Mouse (Mus musculus): ENCODE measurements at regions not wholly inside any gene's neighbourhood (a gene's known extent, or its start where the extent isn't known, plus 50 kb on each side); places are given as distances from the start of the nearest gene placed in this dataset.

GRCm38 (mm10) chr17:78108793-78109192, 91.3 kb upstream of the Crim1 start:
- H3K36me3 ChIP-seq = no peaks in the 10 kb centered on the region
- no peaks in the 10 kb centered on the region for H3K9me3 ChIP-seq
- no peak overlapping the region for H3K4me3 ChIP-seq
- no peak overlapping the region for H3K4me2 ChIP-seq
- no peaks in the 10 kb centered on the region for H3K27me3 ChIP-seq
- H3K27ac ChIP-seq (replicated peaks) = no peak overlapping the region
- no peak for ATAC-seq (ENCODE audit: low read depth)
- no peak overlapping the region for H3K9ac ChIP-seq
- H3K4me1 ChIP-seq (replicated peaks) = no peaks in the 10 kb centered on the region
- WGBS = 92% methylated on average over 6 of the region's 6 CpGs

DNA sequence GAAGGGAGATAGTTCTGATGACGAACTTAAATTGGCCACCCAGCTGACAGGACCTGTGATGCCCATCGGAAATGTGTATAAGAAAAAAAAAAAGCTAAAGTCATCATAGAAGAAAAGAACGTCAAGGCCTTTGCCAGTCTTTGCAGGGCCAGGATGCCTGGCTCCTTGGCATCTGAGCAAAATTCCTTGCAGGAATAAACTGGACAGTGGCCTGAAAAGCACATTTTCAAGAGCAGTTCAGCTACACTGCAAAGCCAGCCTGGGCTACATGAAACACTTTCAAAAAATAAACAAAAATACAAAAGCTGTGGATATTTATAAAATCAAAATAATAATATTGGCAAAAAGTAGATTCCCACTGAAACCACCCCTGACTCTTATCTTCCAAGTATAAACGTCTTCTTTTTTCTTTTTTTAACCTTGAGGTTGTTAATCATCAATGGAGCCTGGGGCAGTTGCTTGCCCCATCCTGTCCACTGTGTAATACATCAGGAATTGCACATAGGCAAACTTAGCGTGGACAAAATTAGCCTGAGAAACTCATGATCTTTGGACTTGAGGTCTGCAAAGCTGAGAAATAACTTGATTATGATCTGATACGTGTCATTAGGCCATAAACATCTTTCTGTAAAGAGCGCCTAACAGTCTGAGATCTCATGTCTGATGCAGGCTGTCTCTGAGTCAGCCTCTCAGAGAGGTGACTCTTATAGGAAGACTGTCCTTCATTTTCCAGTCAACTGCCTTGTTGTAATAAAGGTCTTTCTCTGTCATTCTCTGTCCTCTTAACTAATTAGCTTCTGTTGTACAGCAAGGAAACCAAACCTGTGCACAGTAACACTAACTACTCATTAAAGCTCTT, 90.5 kb upstream of the Crim1 start:
- Histone ChIP-seq H3K4me2 (no peak overlapping the region), H3K4me1 (replicated peaks) (no peaks in the 10 kb centered on the region), H3K9ac (no peak overlapping the region), H3K9me3 (no peaks in the 10 kb centered on the region), H3K36me3 (no peaks in the 10 kb centered on the region), H3K27ac (replicated peaks) (no peak overlapping the region), H3K4me3 (no peak overlapping the region), H3K27me3 (no peaks in the 10 kb centered on the region)
- 80% methylated on average over 7 of the region's 7 CpGs for WGBS
- ATAC-seq (ENCODE audit: low read depth) = no peak

GRCm38 (mm10) chr17:78132116-78132515, 67.9 kb upstream of the Crim1 start:
- 59% methylated on average over 1 of the region's 1 CpGs for WGBS

DNA sequence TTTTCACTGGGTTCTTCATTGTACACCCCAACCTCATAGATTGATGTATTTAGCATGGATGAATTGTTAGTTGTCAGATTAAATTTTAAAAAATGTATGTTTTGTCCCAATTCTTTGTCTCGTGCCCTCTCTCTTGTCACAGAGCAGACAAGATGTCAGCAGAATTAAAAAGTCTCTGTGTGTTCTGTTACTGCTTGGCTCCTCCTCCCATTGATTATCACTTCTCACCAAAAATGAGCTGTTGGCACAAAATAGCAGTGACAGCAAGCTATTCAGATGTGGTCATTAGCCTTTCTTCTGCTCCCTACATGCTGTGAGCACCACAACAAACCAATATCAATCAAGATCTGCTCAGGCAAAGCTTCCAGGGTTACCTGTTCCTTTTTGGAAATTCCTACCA, 62.1 kb upstream of the Crim1 start:
- H3K4me1 ChIP-seq (replicated peaks) = no peaks in the 10 kb centered on the region
- H3K27ac ChIP-seq (replicated peaks) = no peak overlapping the region
- no peak overlapping the region for H3K9ac ChIP-seq
- no peaks in the 10 kb centered on the region for H3K9me3 ChIP-seq
- no peaks in the 10 kb centered on the region for H3K36me3 ChIP-seq
- H3K4me2 ChIP-seq = no peak overlapping the region
- H3K27me3 ChIP-seq = no peaks in the 10 kb centered on the region
- 67% methylated on average over 1 of the region's 1 CpGs for WGBS
- no peak overlapping the region for H3K4me3 ChIP-seq
- ATAC-seq (ENCODE audit: low read depth) = no peak

More at GRCm38 (mm10) chr17:78132116-78132515, 67.9 kb upstream of the Crim1 start:
- Histone ChIP-seq H3K36me3 (no peaks in the 10 kb centered on the region), H3K4me3 (no peak overlapping the region), H3K9ac (no peak overlapping the region), H3K4me1 (replicated peaks) (peaks cover 4% of the 10 kb centered on the region; the same call in 1 of the 2 replicates), H3K9me3 (no peaks in the 10 kb centered on the region), H3K27ac (replicated peaks) (no peak overlapping the region), H3K4me2 (no peak overlapping the region), H3K27me3 (no peaks in the 10 kb centered on the region)
- peak; percentile 84 for ATAC-seq (ENCODE audit: low read depth)

- no peaks in the 10 kb centered on the region for H3K36me3 ChIP-seq
- no peak overlapping the region for H3K4me3 ChIP-seq
- H3K9ac ChIP-seq = no peak overlapping the region
- peaks cover 3% of the 10 kb centered on the region; the same call in 1 of the 2 replicates for H3K4me1 ChIP-seq (replicated peaks)
- no peaks in the 10 kb centered on the region for H3K9me3 ChIP-seq
- H3K27me3 ChIP-seq = no peaks in the 10 kb centered on the region
- no peak for ATAC-seq (ENCODE audit: low read depth)
- no peak overlapping the region for H3K27ac ChIP-seq (replicated peaks)
- H3K4me2 ChIP-seq = no peak overlapping the region
- WGBS = 93% methylated on average over 7 of the region's 7 CpGs
Observed at GRCm38 (mm10) chr17:78140660-78141059, 59.4 kb upstream of the Crim1 start.

- Histone ChIP-seq H3K4me1 (replicated peaks) (peaks cover 3% of the 10 kb centered on the region; the same call in 1 of the 2 replicates), H3K36me3 (no peaks in the 10 kb centered on the region), H3K9ac (no peak overlapping the region), H3K9me3 (no peaks in the 10 kb centered on the region), H3K27ac (replicated peaks) (no peak overlapping the region), H3K27me3 (no peaks in the 10 kb centered on the region), H3K4me2 (no peak overlapping the region), H3K4me3 (no peak overlapping the region)
- WGBS = 92% methylated on average over 3 of the region's 3 CpGs
- no peak for ATAC-seq (ENCODE audit: low read depth)
Observed at GRCm38 (mm10) chr17:78141136-78141535, 58.9 kb upstream of the Crim1 start.

DNA sequence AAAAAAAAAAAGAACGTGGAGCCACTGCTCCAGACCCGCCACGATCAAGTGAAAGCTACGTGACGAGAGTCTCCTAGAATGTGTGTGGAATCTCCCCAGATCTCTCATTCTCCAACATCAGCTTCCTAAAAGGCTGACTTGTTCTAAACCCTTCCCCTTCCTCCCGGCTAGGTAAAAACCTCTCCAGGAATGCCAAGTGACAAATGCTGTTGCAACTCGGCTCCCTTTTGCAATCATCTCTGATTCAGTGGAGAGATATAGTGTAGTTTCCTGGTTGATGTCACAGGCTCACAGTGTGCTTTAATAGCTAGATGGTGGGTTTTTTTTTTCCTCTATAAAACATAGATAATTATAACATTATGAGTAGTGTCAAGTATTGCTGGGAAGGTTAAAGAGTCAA, 57.6 kb upstream of the Crim1 start:
- WGBS = 91% methylated on average over 7 of the region's 7 CpGs
- H3K9ac ChIP-seq = no peak overlapping the region
- H3K36me3 ChIP-seq = no peaks in the 10 kb centered on the region
- H3K27me3 ChIP-seq = no peaks in the 10 kb centered on the region
- H3K4me1 ChIP-seq (replicated peaks) = peaks cover 3% of the 10 kb centered on the region; the same call in 1 of the 2 replicates
- H3K4me2 ChIP-seq = no peak overlapping the region
- no peak overlapping the region for H3K4me3 ChIP-seq
- no peak for ATAC-seq (ENCODE audit: low read depth)
- H3K9me3 ChIP-seq = no peaks in the 10 kb centered on the region
- no peak overlapping the region for H3K27ac ChIP-seq (replicated peaks)

- Histone ChIP-seq H3K27ac (replicated peaks) (no peak overlapping the region), H3K4me3 (no peak overlapping the region), H3K9me3 (no peaks in the 10 kb centered on the region), H3K4me1 (replicated peaks) (peaks cover 3% of the 10 kb centered on the region; the same call in 1 of the 2 replicates), H3K9ac (no peak overlapping the region), H3K27me3 (no peaks in the 10 kb centered on the region), H3K4me2 (no peak overlapping the region), H3K36me3 (no peaks in the 10 kb centered on the region)
- 60% methylated on average over 4 of the region's 4 CpGs for WGBS
- no peak for ATAC-seq (ENCODE audit: low read depth)
Observed at GRCm38 (mm10) chr17:78145335-78145734, 54.7 kb upstream of the Crim1 start.

All from neural tube, embryonic 13.5 days (tissue).